Mouse (Mus musculus): ENCODE measurements at regions not wholly inside any gene's neighbourhood (a gene's known extent, or its start where the extent isn't known, plus 50 kb on each side); places are given as distances from the start of the nearest gene placed in this dataset.
"Not testable (repeated sequence)": the region's sequence is repeated elsewhere in the genome, so short reads cannot be mapped to it uniquely, and the experiment has no call there.

DNA sequence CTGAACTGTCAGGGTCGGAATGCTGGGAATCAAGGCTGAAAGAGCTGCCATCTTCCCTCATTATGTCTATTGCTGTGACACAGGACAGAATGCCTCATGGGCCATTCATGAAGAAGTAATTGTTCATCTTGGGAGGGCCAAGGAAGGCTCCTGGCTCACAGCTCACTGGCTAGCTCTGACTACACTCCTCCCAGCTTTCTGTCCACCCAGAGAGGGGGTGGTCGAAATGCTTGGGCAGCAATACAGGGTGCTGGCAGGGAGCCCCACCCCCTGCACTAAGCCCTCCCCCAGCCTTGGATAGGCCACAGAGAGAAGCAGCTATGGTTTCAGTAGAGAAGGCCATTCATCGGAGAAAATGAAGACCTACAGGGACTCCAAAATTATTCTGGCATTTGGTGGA is 192.2 kb upstream of the Prok2 start:
- Histone ChIP-seq H3K27ac (ENCODE audit: low read depth, low read length) (no peak overlapping the region), H3K36me3 (ENCODE audit: insufficient read depth) (no peaks in the 10 kb centered on the region), H3K4me1 (ENCODE audit: insufficient read depth) (0 out of 2 replicates have a peak, but pooled peaks cover 3% of the 10 kb centered on the region), H3K9me3 (ENCODE audit: low read length) (no peaks in the 10 kb centered on the region), H3K4me2 (ENCODE audit: low read depth) (no peak overlapping the region), H3K27me3 (ENCODE audit: insufficient read depth, low read length) (no peaks in the 10 kb centered on the region), H3K9ac (no peak overlapping the region), H3K4me3 (ENCODE audit: low read depth, low read length) (no peak overlapping the region)
- 59% methylated on average over 3 of the region's 3 CpGs for WGBS
- TF ChIP-seq CTCF (IDR thresholded peaks at IDR 0.05; ENCODE audit: low read depth), result no peak
- ATAC-seq, result no peak
- DNase-seq, result no peak

DNA sequence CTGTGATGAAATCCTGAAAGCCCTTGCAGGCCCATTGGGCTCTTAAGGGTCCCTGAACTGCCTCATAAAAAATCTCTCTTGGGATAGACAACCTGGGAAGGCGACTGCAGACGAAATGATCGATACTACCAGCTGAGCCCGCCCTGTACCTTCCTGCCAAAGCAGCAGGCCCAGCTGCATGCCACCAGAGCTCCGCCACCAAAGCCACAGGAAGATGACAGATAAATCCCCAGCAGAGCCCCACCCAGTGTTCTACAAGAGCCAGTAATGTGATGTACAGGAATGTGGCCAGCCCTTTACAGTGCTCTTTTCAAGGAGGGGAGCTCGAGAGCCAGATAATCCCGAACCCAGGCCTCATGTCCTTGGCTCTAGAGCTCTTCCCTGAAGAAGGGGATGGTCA is 183.7 kb upstream of the Prok2 start:
- TF ChIP-seq CTCF (IDR thresholded peaks at IDR 0.05; ENCODE audit: low read depth), result no peak
- Histone ChIP-seq H3K36me3 (ENCODE audit: insufficient read depth) (no peaks in the 10 kb centered on the region), H3K9ac (no peak overlapping the region), H3K9me3 (ENCODE audit: low read length) (no peaks in the 10 kb centered on the region), H3K4me3 (ENCODE audit: low read depth, low read length) (no peak overlapping the region), H3K4me2 (ENCODE audit: low read depth) (no peak overlapping the region), H3K4me1 (ENCODE audit: insufficient read depth) (no peaks in the 10 kb centered on the region), H3K27me3 (ENCODE audit: insufficient read depth, low read length) (no peaks in the 10 kb centered on the region), H3K27ac (ENCODE audit: low read depth, low read length) (no peak overlapping the region)
- WGBS, result 85% methylated on average over 7 of the region's 7 CpGs
- DNase-seq, result no peak
- no peak for ATAC-seq

DNA sequence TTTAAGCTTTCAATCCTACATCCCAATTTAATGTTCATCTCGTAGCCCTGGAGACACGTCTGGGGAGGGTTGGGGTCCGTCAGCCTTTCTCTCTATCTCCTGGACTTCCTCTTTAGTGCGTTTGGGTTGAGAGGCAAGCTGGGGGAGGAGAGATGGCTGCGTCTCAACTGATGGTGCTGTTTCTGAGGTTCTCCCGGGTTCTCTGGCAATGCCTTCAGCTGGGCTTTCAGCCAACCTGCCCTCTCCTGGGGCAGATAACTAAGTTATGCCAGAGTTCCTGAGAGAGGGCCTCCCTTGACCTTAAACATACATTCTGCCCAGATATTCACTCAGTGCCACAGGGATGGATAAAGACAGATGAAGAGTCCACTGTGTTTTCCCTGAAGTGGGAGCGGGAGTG is 183.3 kb upstream of the Prok2 start:
- H3K4me3 ChIP-seq (ENCODE audit: low read depth, low read length), result no peak overlapping the region
- 56% methylated on average over 7 of the region's 7 CpGs for WGBS
- H3K9me3 ChIP-seq (ENCODE audit: low read length), result no peaks in the 10 kb centered on the region
- H3K4me1 ChIP-seq (ENCODE audit: insufficient read depth), result no peaks in the 10 kb centered on the region
- H3K27me3 ChIP-seq (ENCODE audit: insufficient read depth, low read length), result no peaks in the 10 kb centered on the region
- TF ChIP-seq CTCF (IDR thresholded peaks at IDR 0.05; ENCODE audit: low read depth), result no peak
- H3K4me2 ChIP-seq (ENCODE audit: low read depth), result no peak overlapping the region
- H3K36me3 ChIP-seq (ENCODE audit: insufficient read depth), result no peaks in the 10 kb centered on the region
- no peak overlapping the region for H3K27ac ChIP-seq (ENCODE audit: low read depth, low read length)
- no peak overlapping the region for H3K9ac ChIP-seq
- DNase-seq (no peak), ATAC-seq (no peak)

DNA sequence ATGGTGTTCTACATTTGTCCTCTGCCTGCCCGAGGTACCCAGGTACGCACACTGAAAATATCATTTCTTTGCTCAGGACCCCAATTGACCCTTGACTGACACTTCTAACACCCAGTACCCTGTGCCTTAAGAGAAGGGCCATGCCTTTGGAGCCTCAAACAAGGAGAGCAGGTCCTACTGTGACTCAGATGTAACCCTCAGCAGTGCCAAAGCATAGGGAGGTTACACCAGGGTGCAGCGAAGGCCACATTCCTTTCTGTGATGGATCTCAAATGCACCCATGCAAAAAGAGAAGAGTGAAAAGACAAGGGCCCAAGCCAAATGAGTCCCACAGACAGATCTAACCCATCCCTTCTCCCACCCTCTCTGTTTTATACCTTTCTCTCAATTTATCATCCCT is 181.9 kb upstream of the Prok2 start:
- no peak for TF ChIP-seq CTCF (IDR thresholded peaks at IDR 0.05; ENCODE audit: low read depth)
- Histone ChIP-seq H3K27ac (ENCODE audit: low read depth, low read length) (no peak overlapping the region), H3K4me1 (ENCODE audit: insufficient read depth) (no peaks in the 10 kb centered on the region), H3K9me3 (ENCODE audit: low read length) (no peaks in the 10 kb centered on the region), H3K4me3 (ENCODE audit: low read depth, low read length) (no peak overlapping the region), H3K27me3 (ENCODE audit: insufficient read depth, low read length) (no peaks in the 10 kb centered on the region), H3K36me3 (ENCODE audit: insufficient read depth) (no peaks in the 10 kb centered on the region), H3K9ac (no peak overlapping the region), H3K4me2 (ENCODE audit: low read depth) (no peak overlapping the region)
- DNase-seq (no peak), ATAC-seq (no peak)
- WGBS, result 91% methylated on average over 3 of the region's 3 CpGs

DNA sequence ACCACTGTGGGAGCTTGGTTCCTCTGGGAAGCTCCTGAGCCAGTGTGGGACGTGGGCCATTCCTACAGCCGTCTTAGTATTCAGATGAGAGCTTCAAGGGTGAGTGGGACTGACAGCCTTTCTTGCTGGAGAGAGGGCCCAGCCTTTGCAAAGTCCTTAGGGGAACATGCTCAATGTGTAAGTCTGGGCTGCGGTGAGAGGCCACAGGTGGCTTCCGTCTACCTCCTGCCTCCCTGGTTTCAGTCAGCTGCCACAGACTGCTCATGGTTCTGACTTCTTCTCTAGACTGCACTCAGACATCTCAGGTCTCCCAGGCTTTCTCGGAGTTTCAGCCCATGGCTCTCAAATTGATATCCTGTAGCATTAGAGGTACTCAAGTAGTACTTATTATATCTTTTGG is 179.0 kb upstream of the Prok2 start:
- no peak overlapping the region for H3K4me2 ChIP-seq (ENCODE audit: low read depth)
- DNase-seq (no peak), ATAC-seq (no peak)
- H3K9ac ChIP-seq, result no peak overlapping the region
- no peaks in the 10 kb centered on the region for H3K9me3 ChIP-seq (ENCODE audit: low read length)
- no peaks in the 10 kb centered on the region for H3K27me3 ChIP-seq (ENCODE audit: insufficient read depth, low read length)
- no peak overlapping the region for H3K4me3 ChIP-seq (ENCODE audit: low read depth, low read length)
- no peak overlapping the region for H3K27ac ChIP-seq (ENCODE audit: low read depth, low read length)
- H3K4me1 ChIP-seq (ENCODE audit: insufficient read depth), result no peaks in the 10 kb centered on the region
- no peak for TF ChIP-seq CTCF (IDR thresholded peaks at IDR 0.05; ENCODE audit: low read depth)
- WGBS, result 83% methylated on average over 5 of the region's 5 CpGs
- H3K36me3 ChIP-seq (ENCODE audit: insufficient read depth), result no peaks in the 10 kb centered on the region

DNA sequence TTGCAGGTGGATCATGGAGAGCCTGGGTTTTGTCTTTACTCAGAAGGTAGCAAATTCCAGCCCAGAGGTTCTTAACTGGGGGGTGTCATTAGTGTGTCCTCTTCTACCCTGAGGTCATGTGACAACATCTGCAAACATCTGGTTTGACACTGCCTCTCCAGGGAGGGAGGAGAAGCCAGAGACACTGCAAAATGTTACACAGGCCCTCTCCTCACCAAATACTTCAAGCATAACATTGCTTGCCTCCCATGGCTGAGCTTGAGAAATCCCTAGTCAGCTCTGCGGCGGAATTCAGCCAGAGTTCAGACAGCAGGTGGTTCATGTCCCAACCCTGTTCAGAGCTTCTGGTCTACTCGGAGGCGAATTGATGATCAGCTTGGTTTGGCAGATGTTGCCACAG is 178.4 kb upstream of the Prok2 start:
- WGBS, result 63% methylated on average over 4 of the region's 4 CpGs

DNA sequence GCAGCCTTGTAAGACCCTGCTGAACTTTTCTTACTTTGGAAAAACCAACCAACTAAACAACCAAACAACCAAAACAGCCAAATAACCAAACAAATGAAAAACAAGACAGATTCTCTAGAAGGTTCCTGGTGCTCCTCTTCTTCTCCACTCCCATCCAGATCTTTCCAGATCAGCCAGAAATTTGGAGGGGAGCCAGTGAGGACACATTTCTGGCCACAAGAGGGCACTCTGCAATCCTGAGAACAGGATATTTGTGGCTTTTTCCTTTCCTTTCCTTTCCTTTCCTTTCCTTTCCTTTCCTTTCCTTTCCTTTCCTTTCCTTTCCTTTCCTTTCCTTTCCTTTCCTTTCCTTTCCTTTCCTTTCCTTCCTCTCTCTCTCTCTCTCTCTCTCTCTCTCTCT is 177.9 kb upstream of the Prok2 start:
- H3K9me3 ChIP-seq (ENCODE audit: low read length); H3K27ac ChIP-seq (ENCODE audit: low read depth, low read length); ATAC-seq; H3K27me3 ChIP-seq (ENCODE audit: insufficient read depth, low read length); H3K9ac ChIP-seq; H3K36me3 ChIP-seq (ENCODE audit: insufficient read depth); H3K4me2 ChIP-seq (ENCODE audit: low read depth); H3K4me3 ChIP-seq (ENCODE audit: low read depth, low read length); H3K4me1 ChIP-seq (ENCODE audit: insufficient read depth): not testable (repeated sequence)
- DNase-seq, result peak; percentile 90
- TF ChIP-seq CTCF (IDR thresholded peaks at IDR 0.05; ENCODE audit: low read depth), result peak; percentile 83

More for the DNA sequence above, 178.4 kb upstream of the Prok2 start:
- no peak; the same call in 1 of the 2 replicates for ATAC-seq
- Histone ChIP-seq H3K9ac (no peak overlapping the region), H3K27ac (ENCODE audit: low read depth, low read length) (no peak overlapping the region), H3K9me3 (ENCODE audit: low read length) (no peaks in the 10 kb centered on the region), H3K4me1 (ENCODE audit: insufficient read depth) (no peaks in the 10 kb centered on the region), H3K4me3 (ENCODE audit: low read depth, low read length) (no peak overlapping the region), H3K27me3 (ENCODE audit: insufficient read depth, low read length) (no peaks in the 10 kb centered on the region), H3K4me2 (ENCODE audit: low read depth) (no peak overlapping the region), H3K36me3 (ENCODE audit: insufficient read depth) (no peaks in the 10 kb centered on the region)
- DNase-seq, result no peak
- TF ChIP-seq CTCF (IDR thresholded peaks at IDR 0.05; ENCODE audit: low read depth), result no peak

DNA sequence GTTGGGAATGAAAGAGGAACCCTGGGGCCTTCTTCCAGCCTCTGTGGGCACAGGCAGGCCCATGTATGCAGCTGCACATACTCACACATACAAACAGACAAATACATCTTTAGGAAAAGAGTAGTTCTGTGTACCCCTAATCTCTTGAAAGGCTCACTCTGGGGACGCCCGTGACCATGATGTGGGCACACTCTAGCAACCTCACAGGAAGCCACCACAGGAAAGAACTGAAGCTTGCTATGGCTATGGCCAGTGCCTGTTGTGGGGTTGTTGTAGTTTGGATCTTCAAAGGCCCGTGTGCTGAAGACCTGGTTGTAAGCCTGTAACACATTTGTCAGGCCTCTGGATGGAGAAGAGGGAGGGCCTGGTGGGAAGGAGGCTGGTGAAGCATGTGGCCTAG is 175.4 kb upstream of the Prok2 start:
- no peak overlapping the region for H3K27ac ChIP-seq (ENCODE audit: low read depth, low read length)
- no peak overlapping the region for H3K4me3 ChIP-seq (ENCODE audit: low read depth, low read length)
- H3K27me3 ChIP-seq (ENCODE audit: insufficient read depth, low read length), result no peaks in the 10 kb centered on the region
- no peaks in the 10 kb centered on the region for H3K9me3 ChIP-seq (ENCODE audit: low read length)
- ATAC-seq (no peak), DNase-seq (no peak)
- TF ChIP-seq CTCF (IDR thresholded peaks at IDR 0.05; ENCODE audit: low read depth), result no peak
- H3K4me1 ChIP-seq (ENCODE audit: insufficient read depth), result no peaks in the 10 kb centered on the region
- H3K36me3 ChIP-seq (ENCODE audit: insufficient read depth), result no peaks in the 10 kb centered on the region
- no peak overlapping the region for H3K9ac ChIP-seq
- WGBS, result 89% methylated on average over 3 of the region's 3 CpGs
- no peak overlapping the region for H3K4me2 ChIP-seq (ENCODE audit: low read depth)
